Mouse (Mus musculus) cortical plate, adult 2 months (tissue): ENCODE measurements around the gene Cspg4.

ENCODE experiments used
- CTCF ChIP-seq: fragments of 200-500 bp; IDR thresholded peaks from 2 replicates; pipeline ENCODE4 v1.5.1; 2011; ENCODE audit warnings: mild to moderate bottlenecking, control low read depth, low read length; ENCODE audit not compliant: insufficient read depth; ENCODE audit errors: extremely low read depth
- POLR2A ChIP-seq: fragments of 200-500 bp; IDR thresholded peaks from 2 replicates; pipeline ENCODE4 v1.6.1; 2011; ENCODE audit warnings: mild to moderate bottlenecking, low read length, control low read depth; ENCODE audit not compliant: insufficient read depth; ENCODE audit errors: extremely low read depth

DNA sequence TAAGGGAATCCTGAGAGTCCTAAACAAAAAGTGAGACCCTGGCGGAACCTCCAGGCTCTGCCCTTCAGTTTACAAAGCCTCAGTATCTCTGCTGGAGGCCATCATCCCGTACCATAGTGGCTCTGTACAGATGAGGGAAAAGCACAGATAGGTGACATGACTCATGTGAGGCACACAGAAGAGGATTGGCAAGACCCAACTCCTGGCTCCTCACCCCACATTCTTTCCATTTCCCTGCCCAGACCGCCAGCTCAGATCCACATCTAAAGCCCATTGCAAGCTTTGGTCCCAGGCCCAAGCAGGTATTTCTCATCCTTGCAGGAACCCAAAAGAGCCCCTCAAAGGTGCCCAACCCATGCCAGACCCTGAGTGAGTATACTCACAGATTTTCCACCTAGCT lies 4.8 kb upstream of the Cspg4 start:
- TF ChIP-seq POLR2A (no peak), CTCF (no peak)
